Mouse (Mus musculus) B cell, adult (primary cell): ENCODE measurements around the gene Olfr266. TPM values are rescaled to one million over a fixed set of nuclear protein-coding genes. Genes with fewer than 3 reads are reported as not detected.

Experiments used
- total RNA-seq: library from RNA; stranded (reverse); gene quantifications from 4 replicates; pipeline ENCODE4 v1.2.4, GENCODE M21; 2023; ENCODE audit not compliant: inconsistent age

The Olfr266 gene
- not detected in 4 replicates for total RNA-seq

GRCm38 (mm10) chr3:106826187-106826586, at the start of gene Olfr266:
Olfr266 (minus strand) TSS chr3:106826287.

GRCm38 (mm10) chr3:106789930-106790329, 36.2 kb downstream of the Olfr266 start, which contains the start of gene Cd53:
Cd53 (minus strand) TSS chr3:106790149.

Other genes starting within 250 kb of the Olfr266 start
- gene Lrif1, start 141.3 kb downstream of the Olfr266 start, total RNA-seq, result 55.0 to 62.4 TPM (median 61.6 TPM) in 4 replicates
- gene Cd53, start 36.1 kb downstream of the Olfr266 start, total RNA-seq, result 527 to 560 TPM (median 553 TPM) in 4 replicates
- 38.7 to 43.4 TPM (median 39.0 TPM) in 4 replicates for gene Kcna3, start 209.9 kb upstream of the Olfr266 start, total RNA-seq